Mouse (Mus musculus) cerebellum, adult 2 months (tissue): ENCODE measurements around the gene Ythdf2. TPM values are rescaled to one million over a fixed set of nuclear protein-coding genes. Genes with fewer than 3 reads are reported as not detected.

ENCODE experiments used
- DNase-seq, 2 experiments: peaks; one replicate each; pipeline ENCODE4 v3.0.0; 2021
- H3K27ac ChIP-seq: fragments of 200-500 bp; 2 replicates; pipeline ENCODE4 v1.5.1; 2012; ENCODE audit warnings: low read length, control low read depth, inconsistent platforms; ENCODE audit not compliant: insufficient read depth
- H3K27me3 ChIP-seq: fragments of 200-500 bp; 2 replicates; pipeline ENCODE4 v1.6.1; 2012; ENCODE audit warnings: inconsistent platforms, mild to moderate bottlenecking, low read length, moderate library complexity; ENCODE audit not compliant: control insufficient read depth, insufficient read depth
- H3K4me1 ChIP-seq: fragments of 200-500 bp; 2 replicates; pipeline ENCODE4 v1.6.1; 2011; ENCODE audit warnings: low read length; ENCODE audit not compliant: control insufficient read depth, insufficient read depth
- H3K4me3 ChIP-seq: fragments of 200-500 bp; replicated peaks from 2 replicates; pipeline ENCODE3; 2011; ENCODE audit warnings: mild to moderate bottlenecking, low read depth, low read length, control low read depth; ENCODE audit not compliant: insufficient read depth
- CTCF ChIP-seq: fragments of 200-500 bp; IDR thresholded peaks from 2 replicates; pipeline ENCODE4 v1.5.1; 2011; ENCODE audit warnings: low read depth, mild to moderate bottlenecking, control low read depth, low read length, moderate library complexity, borderline replicate concordance; ENCODE audit not compliant: insufficient read depth
- POLR2A ChIP-seq: fragments of 200-500 bp; IDR thresholded peaks from 2 replicates; pipeline ENCODE4 v1.6.1; 2011; ENCODE audit warnings: low read length, control low read depth, borderline replicate concordance; ENCODE audit not compliant: insufficient read depth
- WGBS: fragments of 180-500 bp; shearing (Covaris S2); methylation state at CpG from one replicate; pipeline ENCODE4 v1.1.7; 2018; 5-methylcytosine and 5-hydroxymethylcytosine counted together
- polyA plus RNA-seq: library from polyadenylated mRNA; depleted of rRNA; stranded (reverse); fragments of >200 nt; gene quantifications from 2 replicates; pipeline ENCODE4 v1.2.3, GENCODE M21; 2012

Gene Ythdf2
- polyA plus RNA-seq, 1 experiment: 20.7 TPM

DNA sequence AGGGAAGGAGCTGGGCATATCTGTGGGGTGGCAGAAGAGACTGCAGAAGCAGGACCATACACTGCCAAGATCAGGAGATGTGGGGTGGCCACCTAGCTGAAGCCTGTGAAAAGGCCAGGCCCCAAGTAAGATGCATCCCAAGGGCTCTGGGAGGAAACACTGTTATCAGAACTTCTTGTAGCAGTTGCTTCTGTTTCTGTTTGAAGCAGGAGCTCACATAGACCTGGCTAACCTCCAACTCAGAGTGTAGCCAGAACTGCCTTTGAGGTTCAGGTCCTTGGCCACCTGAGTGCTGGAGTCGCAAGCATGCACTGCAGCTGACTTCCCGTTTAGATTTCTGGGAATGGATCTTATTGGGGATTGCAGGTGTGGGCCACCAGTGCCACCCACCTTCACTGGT is 5.7 kb upstream of the Ythdf2 start:
- WGBS: 60% methylated on average over 2 of the region's 2 CpGs
- Histone ChIP-seq H3K27me3 (no peaks in the 10 kb centered on the region), H3K4me1 (no peaks in the 10 kb centered on the region), H3K27ac (no peak overlapping the region), H3K4me3 (no peak overlapping the region)
- no peak for DNase-seq
- TF ChIP-seq POLR2A (no peak), CTCF (no peak)

GRCm38 (mm10) chr4:132216602-132217001 is 4.5 kb upstream of the Ythdf2 start:
- Histone ChIP-seq H3K4me1 (no peaks in the 10 kb centered on the region), H3K27me3 (no peaks in the 10 kb centered on the region), H3K4me3 (no peak overlapping the region), H3K27ac (no peak overlapping the region)
- no peak for TF ChIP-seq CTCF
- TF ChIP-seq POLR2A: no peak
- 64% methylated on average over 1 of the region's 1 CpGs for whole genome bisulfite sequencing
- no peak for DNase-seq

DNA sequence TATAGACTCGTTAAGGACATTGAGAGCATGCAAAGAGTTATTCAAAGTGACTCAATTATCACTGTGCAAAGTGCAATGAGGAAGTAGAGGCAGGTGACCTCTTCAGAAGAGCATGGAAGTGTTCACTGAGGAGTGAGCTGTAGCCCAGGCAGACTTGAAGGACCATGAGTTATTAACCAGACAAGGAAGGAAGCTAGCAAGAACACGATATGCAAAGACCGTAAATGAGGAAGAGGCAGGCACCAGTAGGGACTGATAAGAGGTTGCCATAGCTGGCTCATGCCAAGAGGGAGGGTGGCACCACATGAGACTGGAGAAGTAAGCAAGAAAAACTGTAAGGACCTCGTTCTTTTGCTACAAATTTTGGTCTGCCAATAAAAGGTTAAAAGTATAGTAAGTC is 2.7 kb upstream of the Ythdf2 start:
- no peaks in the 10 kb centered on the region for H3K27me3 ChIP-seq
- H3K4me3 ChIP-seq: no peak overlapping the region
- H3K27ac ChIP-seq: no peak overlapping the region
- TF ChIP-seq POLR2A (no peak), CTCF (no peak)
- no peak for DNase-seq
- WGBS: 75% methylated on average over 4 of the region's 4 CpGs
- peaks cover 2% of the 10 kb centered on the region; the same call in 1 of the 2 replicates for H3K4me1 ChIP-seq

- no peak for DNase-seq
Measured at GRCm38 (mm10) chr4:132211091-132211942, 786 bp downstream of the Ythdf2 start.

GRCm38 (mm10) chr4:132210325-132210724 is 1.8 kb downstream of the Ythdf2 start:
- WGBS: 3% methylated on average over 2 of the region's 2 CpGs
- Histone ChIP-seq H3K27me3 (no peaks in the 10 kb centered on the region), H3K4me1 (peaks cover 3% of the 10 kb centered on the region; the same call in 1 of the 2 replicates), H3K4me3 (peak overlapping the region; percentile 89), H3K27ac (no peak overlapping the region)
- no peak for TF ChIP-seq POLR2A
- TF ChIP-seq CTCF: no peak
- no peak for DNase-seq

More at GRCm38 (mm10) chr4:132211091-132211942, 786 bp downstream of the Ythdf2 start:
- Histone ChIP-seq H3K4me1 (peaks cover 3% of the 10 kb centered on the region; the same call in 1 of the 2 replicates), H3K4me3 (peak overlapping the region; percentile 89), H3K27ac (peak overlapping the region; percentile 88), H3K27me3 (no peaks in the 10 kb centered on the region)
- WGBS: under 1% methylated on average over 82 of the region's 89 CpGs
- TF ChIP-seq CTCF (no peak), POLR2A (no peak)

DNA sequence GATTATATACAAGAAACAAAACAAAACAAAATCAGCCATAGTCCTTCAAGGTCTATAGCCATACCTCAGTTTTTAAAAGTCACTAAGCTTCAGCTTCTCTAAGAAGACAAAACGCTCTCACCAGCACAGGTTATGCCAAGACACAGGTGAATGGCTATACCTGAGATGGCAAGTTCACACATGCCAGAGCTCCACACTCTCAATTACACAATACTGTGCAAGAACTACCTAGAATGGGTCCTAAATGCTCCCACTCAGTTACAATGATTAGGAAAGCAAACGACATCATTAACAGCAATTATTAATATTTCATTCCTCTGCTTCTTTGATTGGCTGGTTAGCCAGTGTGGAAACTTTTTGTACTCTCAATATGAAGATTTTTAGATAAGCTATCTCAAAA is 2.8 kb downstream of the Ythdf2 start:
- no peak for DNase-seq
- WGBS: 85% methylated on average over 2 of the region's 2 CpGs
- H3K27me3 ChIP-seq: no peaks in the 10 kb centered on the region
- peaks cover 3% of the 10 kb centered on the region; the same call in 1 of the 2 replicates for H3K4me1 ChIP-seq
- H3K27ac ChIP-seq: no peak overlapping the region
- TF ChIP-seq POLR2A: no peak
- no peak overlapping the region for H3K4me3 ChIP-seq

DNA sequence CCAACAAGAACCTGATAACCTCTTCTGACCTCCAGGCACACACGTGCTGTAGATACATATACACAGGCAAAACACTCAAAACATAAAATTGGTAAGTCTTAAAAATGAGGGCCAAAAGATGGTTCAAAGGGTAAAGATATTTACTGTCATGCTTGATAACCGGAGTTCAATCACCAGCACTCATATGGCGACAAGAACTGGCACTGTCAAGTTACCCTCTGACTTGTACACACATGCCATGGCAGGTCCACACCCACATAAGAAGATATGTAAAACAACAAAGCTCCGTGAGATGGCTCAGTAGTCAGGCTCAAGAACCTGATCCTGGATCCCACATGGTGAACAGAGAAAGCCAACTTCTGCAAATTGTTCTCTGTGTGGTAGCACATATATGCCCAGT is 4.8 kb downstream of the Ythdf2 start:
- WGBS: 88% methylated on average over 4 of the region's 4 CpGs
- Histone ChIP-seq H3K27me3 (no peaks in the 10 kb centered on the region), H3K4me3 (no peak overlapping the region), H3K27ac (no peak overlapping the region), H3K4me1 (peaks cover 3% of the 10 kb centered on the region)
- TF ChIP-seq POLR2A (no peak), CTCF (no peak)
- no peak for DNase-seq

DNA sequence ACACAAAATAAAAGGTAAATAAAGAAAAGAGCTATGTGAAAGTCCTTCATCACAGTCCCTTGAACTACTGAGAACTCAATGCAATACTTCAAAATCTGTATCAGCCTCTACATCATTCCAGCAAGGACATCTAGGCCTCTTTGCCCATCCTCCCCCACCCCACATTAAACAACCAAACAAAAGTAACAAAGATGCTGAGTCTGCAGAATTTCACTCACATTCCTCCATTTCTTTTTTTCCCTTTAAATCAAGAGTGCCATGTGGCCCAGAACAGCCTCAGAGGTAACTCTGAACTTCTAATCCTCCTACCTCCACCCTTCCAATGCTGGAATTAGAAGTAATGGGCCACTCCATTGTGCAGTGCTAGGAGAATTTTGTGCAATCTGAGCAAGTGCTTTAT is 13.3 kb downstream of the Ythdf2 start:
- Histone ChIP-seq H3K4me1 (peaks cover 7% of the 10 kb centered on the region), H3K27me3 (no peaks in the 10 kb centered on the region), H3K27ac (no peak overlapping the region), H3K4me3 (no peak overlapping the region)
- no peak for TF ChIP-seq CTCF
- no peak for TF ChIP-seq POLR2A
- DNase-seq: no peak
